Mouse (Mus musculus) gastrocnemius, postnatal 14 days (tissue): ENCODE measurements around the gene Rlbp1. TPM values are rescaled to one million over a fixed set of nuclear protein-coding genes. Genes with fewer than 3 reads are reported as not detected.

Source experiments
- DNase-seq: peaks from one replicate; pipeline ENCODE4 v3.0.0; 2021; ENCODE audit warnings: mixed read lengths
- intact Hi-C: fragments of 180-260 bp; cut with DNase I; formaldehyde crosslinking; loops from one replicate; pipeline ENCODE4 v1.15.1; 2025; ENCODE audit warnings: low total_unique reads
- total RNA-seq, 2 experiments: library from RNA; stranded (reverse); gene quantifications; 2 replicates each; pipeline ENCODE4 v1.2.3; 2021

Gene Rlbp1
- total RNA-seq, 2 experiments from 2014 or later = not detected

DNA sequence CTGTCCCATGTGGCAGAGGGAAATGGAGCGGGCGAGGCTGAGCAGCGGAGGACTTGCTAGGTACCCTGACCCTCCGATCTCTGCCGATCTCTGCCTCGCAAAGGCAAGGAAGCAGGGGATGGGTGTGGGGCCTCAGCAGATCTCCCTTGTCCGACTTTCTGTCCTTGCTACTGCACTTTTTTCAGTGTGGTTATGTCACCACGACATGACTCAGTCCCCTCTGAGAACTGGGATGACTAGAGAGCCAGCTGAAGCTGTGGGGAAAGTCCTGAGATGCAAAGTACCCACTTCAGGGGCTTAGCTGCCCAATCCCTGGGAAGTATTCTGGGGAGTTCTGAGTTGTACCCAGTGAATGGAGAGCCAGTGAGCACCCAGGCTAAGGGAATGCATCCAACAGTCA, 292 bp upstream of the Rlbp1 start:
- DNase-seq = no peak

DNA sequence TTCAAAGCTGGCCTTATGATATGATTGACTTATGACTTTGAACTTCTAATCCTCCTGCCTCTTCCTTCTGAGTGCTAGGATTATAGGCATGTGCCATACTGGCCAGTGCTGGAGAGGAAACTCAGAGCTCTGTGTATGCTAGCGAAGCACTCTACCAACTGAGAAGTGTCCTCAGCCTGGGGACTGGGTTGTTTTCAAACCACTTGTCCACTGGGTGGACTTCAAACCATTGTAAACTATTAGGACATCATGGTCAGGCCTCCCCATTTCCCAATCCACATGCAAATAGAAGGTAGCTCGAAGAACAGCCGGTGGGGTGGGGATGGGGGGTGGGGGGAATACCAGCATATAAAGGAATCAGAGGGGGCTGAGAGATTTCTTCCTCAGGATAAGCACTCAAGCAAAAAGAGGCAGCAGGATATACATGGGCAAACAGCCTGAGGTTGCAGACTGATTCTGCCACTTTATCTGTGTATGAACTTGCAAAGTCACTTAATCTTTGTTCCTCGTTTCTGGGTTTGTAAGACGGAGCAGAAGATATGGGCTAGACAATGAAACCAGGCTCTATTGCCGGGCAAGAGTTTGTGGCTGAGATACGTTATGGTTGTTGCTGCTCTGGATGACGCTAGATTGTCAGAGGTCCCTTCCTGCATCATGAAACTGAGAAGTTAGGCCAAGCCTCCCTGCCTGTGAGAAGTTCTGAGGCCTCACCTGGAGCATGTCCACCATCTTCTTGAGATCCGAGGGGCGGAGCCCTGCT, 10.2 kb downstream of the Rlbp1 start:
- intact Hi-C loops = no loop called here
- no peak for DNase-seq

More for the DNA sequence above, 292 bp upstream of the Rlbp1 start:
- intact Hi-C loops = no loop called here

DNA sequence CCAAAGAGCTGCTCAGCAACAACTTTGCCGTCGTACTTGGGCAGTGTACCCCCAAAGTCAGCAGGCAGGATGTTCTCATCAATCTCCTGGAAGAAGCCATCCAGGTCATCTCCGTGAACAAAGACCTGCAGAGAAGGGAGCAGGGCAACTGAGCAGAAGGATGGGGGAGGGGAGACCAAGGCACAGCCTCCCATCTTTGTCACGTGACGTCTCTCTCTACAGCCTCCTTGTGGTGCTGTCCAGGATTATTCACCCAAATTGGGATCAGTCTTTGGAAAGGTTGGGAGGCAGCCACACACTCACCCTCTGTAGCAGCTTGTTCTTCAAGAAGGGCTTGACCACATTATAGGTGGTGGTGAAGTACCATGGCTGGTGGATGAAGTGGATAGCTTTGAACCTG, 11.3 kb downstream of the Rlbp1 start:
- intact Hi-C loops = no loop called here
- no peak for DNase-seq

DNA sequence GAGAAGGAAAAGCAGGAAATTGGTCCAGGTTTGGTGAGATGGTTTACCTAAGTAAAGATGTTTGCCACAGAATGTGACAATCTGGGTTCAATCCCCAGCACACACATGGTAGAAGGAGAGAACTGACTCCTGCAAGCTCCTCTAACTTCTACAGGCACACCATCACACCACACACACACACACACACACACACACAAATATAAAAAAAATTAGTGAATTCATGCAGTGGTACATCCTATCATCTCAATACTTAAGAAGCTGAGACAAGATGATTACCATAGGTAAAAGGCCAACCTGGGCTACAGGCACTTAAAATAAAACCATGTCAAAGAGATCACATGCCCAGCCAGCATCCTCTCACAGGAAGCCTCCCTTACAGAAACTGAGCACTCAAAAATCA, 12.8 kb downstream of the Rlbp1 start:
- DNase-seq = no peak
- intact Hi-C loops = no loop called here

DNA sequence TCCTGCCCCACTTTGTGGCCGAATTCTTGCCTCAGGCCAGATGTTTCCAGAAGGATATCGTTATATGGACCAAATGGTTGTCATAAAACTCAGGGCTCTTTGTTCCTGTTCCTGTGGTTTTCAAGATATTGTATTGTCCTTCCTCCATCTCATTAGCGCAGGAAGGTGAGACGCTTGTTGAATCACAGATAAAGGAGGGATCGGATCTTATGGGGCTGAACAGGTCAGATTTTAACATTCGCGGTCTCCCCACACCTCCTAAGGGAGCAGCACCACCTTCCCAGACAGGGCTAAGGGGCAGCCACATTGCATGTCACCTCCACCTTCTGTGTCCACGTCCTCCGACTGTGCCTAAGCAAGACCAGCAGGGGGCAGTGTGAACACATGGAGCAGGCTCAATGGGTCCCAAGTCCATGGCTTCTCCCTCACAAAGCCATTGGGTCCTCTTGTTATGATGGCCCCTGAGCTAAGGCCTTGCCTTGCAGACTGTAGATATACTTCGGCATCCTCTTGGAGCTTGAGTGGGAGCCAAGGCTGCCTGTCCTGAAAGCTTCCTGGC, 15.4 kb downstream of the Rlbp1 start:
- intact Hi-C loops = no loop called here
- DNase-seq = peak; percentile 68

DNA sequence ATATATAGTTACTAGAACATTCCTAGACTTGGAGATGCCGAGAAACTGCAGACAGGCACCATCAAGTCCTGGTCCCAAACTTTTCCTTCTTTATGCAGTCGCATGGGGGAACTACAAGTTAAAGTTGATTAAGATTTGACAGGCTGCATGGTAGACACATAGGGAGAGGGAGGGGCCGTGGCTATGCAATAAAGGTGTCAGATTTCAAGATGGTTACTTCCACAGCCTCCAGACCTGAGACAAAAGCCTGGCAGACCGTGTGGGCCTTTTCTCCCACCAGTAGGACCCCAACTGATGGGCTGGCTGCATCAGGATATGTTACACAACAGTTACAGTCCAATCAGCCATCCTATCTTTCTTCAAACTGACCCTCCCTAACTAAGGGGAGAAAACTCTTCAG, 17.4 kb downstream of the Rlbp1 start:
- no peak for DNase-seq
- intact Hi-C loops = no loop called here

DNA sequence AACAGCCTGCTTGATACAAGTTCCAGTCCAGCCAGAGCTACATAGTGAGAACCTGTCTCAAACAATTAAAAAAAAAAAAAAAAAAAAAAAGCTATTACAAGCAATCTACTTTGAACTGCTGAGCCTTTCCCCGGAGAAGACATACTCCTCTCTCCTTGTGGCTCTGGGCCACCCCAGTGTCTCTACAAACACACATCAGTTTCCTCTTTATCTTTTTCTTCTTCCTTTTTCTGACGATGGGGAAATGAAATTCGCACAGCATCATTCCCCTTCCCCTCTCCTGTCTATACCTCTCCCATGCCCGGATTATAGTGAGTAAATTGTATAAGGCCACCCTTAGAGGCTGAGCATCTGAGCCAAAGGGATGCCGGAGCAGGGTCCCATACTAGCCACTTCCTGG, 18.2 kb downstream of the Rlbp1 start:
- DNase-seq = no peak
- intact Hi-C loops = no loop called here

DNA sequence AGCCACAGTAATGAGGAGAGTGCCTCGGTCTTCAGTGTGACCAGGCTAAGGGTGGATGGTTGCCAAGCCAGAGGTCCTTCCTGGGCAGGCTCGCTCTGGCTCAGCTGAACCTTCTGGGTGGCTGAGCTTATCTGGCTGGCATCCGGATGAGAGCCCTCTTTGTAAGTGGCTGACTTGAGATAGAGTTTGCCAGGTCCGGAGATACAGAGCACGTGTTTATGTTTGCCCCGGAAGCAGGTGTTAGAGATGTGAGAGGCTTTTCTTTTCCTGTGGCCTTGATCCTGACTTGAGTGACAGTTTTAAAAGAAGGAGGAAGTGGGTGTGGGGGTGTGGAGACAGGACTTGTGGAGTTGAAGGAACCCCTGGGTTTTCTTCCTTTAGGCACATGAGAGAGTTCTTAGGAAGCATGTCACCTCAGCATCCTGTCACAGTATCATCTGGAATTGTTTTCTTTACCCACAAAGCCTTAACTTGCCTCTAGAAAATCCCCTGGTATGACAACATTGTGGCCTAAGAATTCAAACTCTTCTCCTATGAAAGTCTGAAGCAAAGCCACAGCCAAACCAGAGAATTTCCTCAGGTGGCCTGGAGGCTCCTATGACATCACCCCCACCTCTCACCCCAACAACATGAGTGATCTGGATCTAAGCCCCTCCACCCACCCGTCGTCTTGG, 23.3 kb downstream of the Rlbp1 start:
- DNase-seq = peak; percentile 40
- intact Hi-C loops = no loop called here

DNA sequence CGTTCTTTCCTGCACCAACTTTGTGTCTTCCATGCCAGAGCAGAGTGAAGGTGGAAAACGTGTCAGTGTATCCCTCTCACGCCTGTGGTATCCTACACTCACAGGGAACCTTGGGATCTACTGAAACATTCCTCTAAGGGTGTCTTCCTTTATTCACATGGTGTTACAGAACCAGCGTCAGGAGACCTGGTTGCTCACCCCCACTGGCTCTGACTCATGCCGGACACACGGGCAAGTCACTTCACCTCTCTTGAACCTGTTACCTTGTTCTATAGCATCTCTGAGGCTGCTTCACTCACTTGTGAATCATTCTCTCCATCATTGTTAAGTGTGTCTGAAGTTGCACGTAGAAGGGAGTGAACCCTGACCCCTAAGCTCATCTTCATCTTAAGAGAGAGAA, 24.0 kb downstream of the Rlbp1 start:
- intact Hi-C loops = no loop called here
- no peak for DNase-seq

DNA sequence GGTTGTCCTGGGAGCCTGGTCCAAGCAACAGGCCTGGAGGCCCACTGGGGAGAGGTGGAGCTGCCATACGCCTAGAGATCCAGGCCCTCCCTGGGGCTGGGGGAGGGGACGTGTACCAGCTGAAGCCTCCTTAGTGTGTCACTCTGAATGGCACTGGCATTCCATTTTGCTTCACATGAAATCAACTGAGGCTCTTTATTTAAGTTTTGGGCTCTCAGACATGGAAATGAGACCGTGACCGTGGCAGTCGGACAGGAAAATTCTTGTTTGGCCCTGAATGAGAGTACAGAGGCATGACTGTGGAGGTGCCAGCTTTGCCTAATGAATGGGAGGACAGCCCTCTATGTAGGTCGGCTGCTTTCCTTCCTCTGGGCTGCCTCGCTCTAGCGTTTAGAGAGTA, 24.6 kb downstream of the Rlbp1 start:
- intact Hi-C loops = no loop called here
- DNase-seq = no peak

DNA sequence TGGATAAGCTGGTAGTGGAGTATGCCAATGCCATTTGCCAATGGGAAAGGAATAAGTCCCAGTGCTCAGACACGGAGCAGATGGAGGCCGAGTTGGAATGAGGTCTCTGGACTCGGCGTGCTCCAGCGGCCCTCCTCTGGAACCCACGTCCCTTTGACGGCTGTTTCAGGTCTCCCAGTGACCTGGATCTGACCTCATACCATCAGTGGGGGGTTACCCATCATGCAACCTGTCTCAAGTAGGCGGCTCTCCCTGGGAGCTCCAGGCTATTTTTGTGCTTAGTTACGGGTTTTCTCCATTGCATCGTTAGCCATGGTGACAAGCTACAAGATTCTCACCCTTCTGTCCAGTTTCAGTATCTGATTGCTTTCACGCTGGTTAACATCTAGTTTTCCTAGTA, 26.8 kb downstream of the Rlbp1 start:
- intact Hi-C loops = no loop called here
- DNase-seq = no peak

DNA sequence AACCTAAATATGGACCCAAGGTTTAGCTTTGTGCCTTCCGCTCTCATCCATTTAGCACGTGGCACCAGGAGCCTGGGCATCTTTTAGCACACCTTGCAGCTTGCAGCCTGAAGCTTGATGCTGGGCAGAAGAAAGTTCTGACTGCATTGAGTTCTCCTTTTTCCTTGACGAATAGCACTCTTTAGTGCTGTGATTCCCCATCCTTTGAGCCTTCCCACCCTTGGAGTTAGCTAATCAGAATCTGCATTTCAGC, 27.7 kb downstream of the Rlbp1 start:
- DNase-seq = no peak
- intact Hi-C loops = no loop called here

DNA sequence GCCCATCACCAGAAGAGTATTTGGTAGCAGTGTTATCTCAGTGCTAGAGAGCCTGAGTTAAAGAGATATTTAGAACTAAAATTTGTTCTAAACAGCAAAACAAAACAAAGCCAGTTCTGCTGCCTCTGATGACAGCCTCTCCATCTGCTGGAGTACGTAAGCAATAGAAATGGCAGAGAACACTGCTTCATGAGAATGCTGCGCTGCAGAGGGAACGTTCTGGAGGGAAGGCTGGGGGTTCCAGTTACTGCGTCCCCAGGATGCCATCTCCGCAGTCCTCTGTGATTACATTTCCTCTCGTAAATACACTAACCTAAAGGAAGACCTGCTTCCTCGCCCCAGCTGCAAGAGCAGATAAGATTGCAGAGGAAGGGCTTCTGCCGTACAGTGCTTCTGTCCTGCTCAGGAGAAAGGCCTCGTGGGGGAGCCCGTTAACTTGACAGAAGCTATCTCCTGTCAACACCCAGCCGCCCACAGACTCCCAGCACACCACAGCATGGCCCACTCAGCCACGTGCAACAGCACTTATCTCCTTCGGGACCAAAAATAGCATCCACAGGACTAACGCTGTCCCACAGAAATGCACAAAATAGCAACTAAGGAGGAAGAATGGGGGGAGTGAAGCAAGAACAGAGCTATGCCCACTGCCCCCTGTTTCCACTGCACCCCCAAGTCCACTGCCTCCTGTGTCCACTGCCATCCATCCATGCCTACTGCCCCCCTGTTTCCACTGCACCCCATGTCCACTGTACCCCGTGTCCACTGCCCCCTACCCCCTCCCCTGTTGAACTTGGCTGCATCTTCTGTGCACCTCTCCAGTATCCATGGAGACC, 28.3 kb downstream of the Rlbp1 start:
- intact Hi-C loops = no loop called here
- no peak for DNase-seq

DNA sequence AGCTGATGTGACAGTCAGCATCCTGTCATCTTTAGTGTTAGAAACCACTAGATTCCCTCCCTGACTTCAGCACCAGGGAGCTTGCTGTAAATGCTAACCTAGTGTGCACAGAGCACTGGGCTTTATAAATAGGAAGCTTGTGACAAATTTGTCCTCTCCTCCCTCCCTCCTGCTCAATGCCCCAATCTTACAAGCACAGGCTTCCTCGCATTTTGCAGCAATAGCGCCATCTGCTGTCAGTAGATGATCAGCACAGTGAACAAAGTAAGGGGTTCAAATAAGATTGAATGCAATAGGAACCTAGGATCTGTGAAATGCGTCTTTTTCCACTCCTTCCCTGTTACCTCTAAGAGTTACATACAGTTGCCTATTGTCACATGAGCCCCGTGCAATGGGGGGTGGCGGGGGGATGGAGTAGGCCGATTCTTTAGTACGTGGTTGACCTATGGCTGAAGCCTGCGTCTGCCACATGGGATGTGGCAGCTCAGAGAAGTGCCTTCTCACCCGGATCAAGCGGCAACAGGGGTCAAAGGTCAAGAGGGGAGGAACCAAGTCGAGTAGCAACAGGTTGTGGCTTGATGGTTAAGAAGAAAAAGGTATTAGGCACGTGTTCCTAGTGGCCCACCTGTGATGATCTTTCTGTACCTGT, 37.0 kb downstream of the Rlbp1 start:
- peak; percentile 67 for DNase-seq
- intact Hi-C loops = loop anchor here (5.0 kb wide), 2 partner anchors 103 to 208 kb away; no protein-coding TSS in a partner anchor

DNA sequence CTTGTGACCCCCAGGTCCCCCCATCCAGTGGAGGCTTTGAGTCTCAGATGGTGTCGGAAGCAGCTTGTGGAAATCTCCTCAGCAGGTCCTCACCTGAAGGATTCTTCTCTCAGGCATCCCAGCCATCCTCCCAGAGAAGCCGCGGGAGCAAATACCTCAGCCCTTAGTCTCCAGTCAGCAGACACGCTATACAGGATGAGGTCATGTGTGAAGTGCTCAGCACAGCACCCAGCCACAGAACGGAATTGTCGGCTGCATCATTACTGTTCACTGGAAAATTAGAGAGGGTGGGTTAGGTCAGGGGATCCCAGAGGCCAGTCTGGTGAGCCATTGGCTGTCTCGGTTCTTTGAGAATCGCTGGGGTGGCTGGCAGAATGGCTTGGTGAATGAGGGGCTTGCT, 38.0 kb downstream of the Rlbp1 start:
- intact Hi-C loops = loop anchor here (5.0 kb wide), 2 partner anchors 102 to 207 kb away; no protein-coding TSS in a partner anchor
- no peak for DNase-seq

DNA sequence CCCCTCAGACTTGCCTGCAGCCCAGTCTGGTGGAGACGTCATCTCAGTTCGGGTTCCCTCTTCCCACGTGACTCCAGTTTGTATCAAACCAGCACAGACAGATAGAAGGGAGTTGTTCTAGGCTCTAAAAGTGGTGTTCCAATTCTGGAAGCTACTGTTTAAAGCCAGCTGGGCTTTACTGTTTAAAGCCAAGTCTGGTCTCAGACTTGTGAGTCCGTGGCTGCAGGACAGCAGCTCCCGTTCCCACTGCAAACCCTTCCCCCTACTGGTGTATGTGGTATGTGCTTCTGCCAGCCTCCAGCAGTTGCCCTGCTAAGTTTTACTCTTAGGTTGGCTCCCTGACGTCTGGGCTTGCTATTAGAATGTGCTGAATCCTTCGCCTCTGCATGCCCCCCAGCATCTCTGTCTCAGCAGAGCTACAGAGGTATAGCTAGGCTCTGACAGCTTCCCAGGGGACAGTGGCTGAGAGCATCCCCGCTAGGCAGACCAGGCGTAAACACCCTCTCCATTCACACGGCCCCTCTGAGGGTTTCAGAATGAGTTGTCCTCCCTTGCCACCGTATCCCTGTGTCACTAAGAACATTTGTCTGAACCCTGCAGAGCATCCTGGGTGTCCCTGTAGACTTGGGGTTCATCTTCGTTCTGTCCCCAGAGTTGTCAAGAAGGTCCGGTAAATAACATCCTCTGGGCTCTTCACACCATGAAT, 39.6 kb downstream of the Rlbp1 start:
- intact Hi-C loops = loop anchor here (5.0 kb wide), 2 partner anchors 100 to 205 kb away; no protein-coding TSS in a partner anchor
- DNase-seq = no peak

DNA sequence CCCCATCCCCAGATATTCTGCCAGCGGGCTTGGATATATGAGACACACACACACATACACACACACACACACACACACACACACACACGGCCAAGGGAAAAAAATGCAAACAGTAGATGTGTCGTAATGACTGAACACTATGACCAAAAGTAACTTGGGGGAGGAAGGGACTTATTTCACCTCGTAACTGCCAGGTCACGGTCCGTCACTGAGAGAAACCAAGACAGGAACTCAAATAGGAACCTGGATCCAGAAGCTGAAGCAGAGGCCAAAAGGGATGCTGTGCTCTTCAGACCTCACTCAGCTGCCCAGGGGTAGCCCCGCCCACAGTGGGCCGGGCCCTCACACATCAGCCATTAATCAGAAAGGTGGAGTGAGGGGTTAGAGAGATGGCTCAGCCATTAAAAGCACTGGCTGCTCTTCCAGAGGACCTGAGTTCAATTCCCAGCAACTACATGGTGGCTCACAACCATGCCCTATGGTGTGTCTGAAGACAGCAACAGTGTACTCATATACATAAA, 40.2 kb downstream of the Rlbp1 start:
- intact Hi-C loops = loop anchor here (5.0 kb wide), 2 partner anchors 99 to 204 kb away; no protein-coding TSS in a partner anchor
- no peak for DNase-seq

DNA sequence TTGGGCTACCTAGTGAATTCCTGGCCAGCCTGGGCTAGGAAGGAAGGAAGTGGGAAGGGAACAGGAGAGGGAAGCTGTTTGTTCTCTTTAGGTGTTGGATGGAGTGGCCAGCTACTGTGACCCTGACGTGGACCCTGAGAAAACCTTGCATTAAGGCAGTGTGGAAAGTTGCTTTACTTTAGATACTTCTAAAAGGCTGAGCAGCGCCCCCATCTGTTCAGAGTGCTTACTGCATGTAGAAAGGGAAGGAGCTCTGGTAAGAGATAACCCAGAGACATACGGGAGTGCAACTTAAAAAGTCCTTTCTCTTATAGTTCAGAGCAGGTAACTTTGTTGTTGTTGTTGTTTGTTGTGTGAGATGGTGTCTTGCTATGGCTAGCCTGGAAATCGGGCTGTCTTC, 40.9 kb downstream of the Rlbp1 start:
- intact Hi-C loops = loop anchor here (5.0 kb wide), 2 partner anchors 99 to 204 kb away; no protein-coding TSS in a partner anchor
- peak; percentile 40 for DNase-seq
